Mouse (Mus musculus): Measurements from ENCODE around the gene Gltp.
A peak's percentile ranks its signal among the peaks of the same experiment; 100 is the strongest.

GRCm38 (mm10) chr5:114731498-114731897, 40.7 kb upstream of the Gltp start:
- peak; percentile 27; the same call in 1 of the 2 replicates for TF ChIP-seq CTCF (IDR thresholded peaks at IDR 0.05)
- no peak for TF ChIP-seq POLR2A (IDR thresholded peaks at IDR 0.05; ENCODE audit: insufficient read depth, low read depth, low read length)
- TF ChIP-seq EP300 (IDR thresholded peaks at IDR 0.05; ENCODE audit: insufficient read depth, low read depth, low read length), result no peak

All from heart, adult 2 months (tissue).